Mouse (Mus musculus) gastrocnemius, postnatal 25 days (tissue): Measurements from ENCODE around the gene Shroom3. TPM values are rescaled to one million over a fixed set of nuclear protein-coding genes. Genes with fewer than 3 reads are reported as not detected.

Source experiments
- DNase-seq: peaks from one replicate; pipeline ENCODE4 v3.0.0; 2022
- total RNA-seq, 2 experiments: library from RNA; stranded (reverse); gene quantifications; 1 replicate in 1 of 2; 2 replicates in 1 of 2; pipeline ENCODE4 v1.2.3; 2021

Shroom3 gene
- total RNA-seq, 2 experiments from 2014 or later: 0.23 to 0.40 TPM

- DNase-seq: no peak
Measured at GRCm38 (mm10) chr5:92857177-92857576, 173.9 kb downstream of the Shroom3 start.

- no peak for DNase-seq
Measured at GRCm38 (mm10) chr5:92858104-92858503, 174.9 kb downstream of the Shroom3 start.

- DNase-seq: no peak
Measured at GRCm38 (mm10) chr5:92858576-92858975, 175.3 kb downstream of the Shroom3 start.

- no peak for DNase-seq
Measured at GRCm38 (mm10) chr5:92861416-92862112, 178.3 kb downstream of the Shroom3 start.

- no peak for DNase-seq
Measured at GRCm38 (mm10) chr5:92865090-92865489, 181.9 kb downstream of the Shroom3 start.

GRCm38 (mm10) chr5:92866546-92866945 is 183.3 kb downstream of the Shroom3 start:
- no peak for DNase-seq

- no peak for DNase-seq
Measured at GRCm38 (mm10) chr5:92867253-92867652, 184.0 kb downstream of the Shroom3 start.

GRCm38 (mm10) chr5:92868231-92868630 is 185.0 kb downstream of the Shroom3 start:
- DNase-seq: no peak

- no peak for DNase-seq
Measured at GRCm38 (mm10) chr5:92871048-92871447, 187.8 kb downstream of the Shroom3 start.

GRCm38 (mm10) chr5:92872182-92872581 is 188.9 kb downstream of the Shroom3 start:
- no peak for DNase-seq

GRCm38 (mm10) chr5:92872991-92873390 is 189.8 kb downstream of the Shroom3 start:
- DNase-seq: peak; percentile 16

- no peak for DNase-seq
Measured at GRCm38 (mm10) chr5:92873518-92873917, 190.3 kb downstream of the Shroom3 start.

GRCm38 (mm10) chr5:92875836-92876235 is 192.6 kb downstream of the Shroom3 start:
- DNase-seq: peak; percentile 37

- no peak for DNase-seq
Measured at GRCm38 (mm10) chr5:92877104-92877503, 193.9 kb downstream of the Shroom3 start.

- no peak for DNase-seq
Measured at GRCm38 (mm10) chr5:92880393-92880792, 197.2 kb downstream of the Shroom3 start.

GRCm38 (mm10) chr5:92880893-92881292 is 197.7 kb downstream of the Shroom3 start:
- DNase-seq: no peak

GRCm38 (mm10) chr5:92886141-92886540 is 202.9 kb downstream of the Shroom3 start:
- no peak for DNase-seq

- DNase-seq: no peak
Measured at GRCm38 (mm10) chr5:92887501-92887900, 204.3 kb downstream of the Shroom3 start.

GRCm38 (mm10) chr5:92888628-92889241 is 205.5 kb downstream of the Shroom3 start:
- DNase-seq: no peak

GRCm38 (mm10) chr5:92890902-92891301 is 207.7 kb downstream of the Shroom3 start:
- DNase-seq: no peak

- DNase-seq: no peak
Measured at GRCm38 (mm10) chr5:92893284-92893683, 210.0 kb downstream of the Shroom3 start.

- DNase-seq: no peak
Measured at GRCm38 (mm10) chr5:92893711-92894110, 210.5 kb downstream of the Shroom3 start.

GRCm38 (mm10) chr5:92895877-92896276 is 212.6 kb downstream of the Shroom3 start:
- no peak for DNase-seq

GRCm38 (mm10) chr5:92896725-92897280 is 213.6 kb downstream of the Shroom3 start:
- DNase-seq: no peak
